Mouse (Mus musculus) limb, embryonic 10.5 days (tissue): ENCODE results near the gene Meox2. TPM values are rescaled to one million over a fixed set of nuclear protein-coding genes. Genes with fewer than 3 reads are reported as not detected.
"Not testable (repeated sequence)": the region's sequence is repeated elsewhere in the genome, so short reads cannot be mapped to it uniquely, and the experiment has no call there.

ENCODE experiments used
- DNase-seq: peaks from one replicate; pipeline ENCODE4 v3.0.0-alpha.2; 2017; ENCODE audit warnings: low spot score
- H3K27ac ChIP-seq: fragments of 300-500 bp; sonication (generic); 2 replicates; pipeline ENCODE4 v1.5.1; 2016; ENCODE audit warnings: mild to moderate bottlenecking
- H3K27me3 ChIP-seq: fragments of 300-500 bp; sonication (generic); 2 replicates; pipeline ENCODE4 v1.6.1; 2016; ENCODE audit warnings: low read depth, mild to moderate bottlenecking; ENCODE audit not compliant: poor library complexity, severe bottlenecking
- H3K36me3 ChIP-seq: fragments of 300-500 bp; sonication (generic); 2 replicates; pipeline ENCODE4 v1.6.1; 2016; ENCODE audit warnings: mild to moderate bottlenecking, moderate library complexity
- H3K4me1 ChIP-seq: fragments of 300-500 bp; sonication (generic); 2 replicates; pipeline ENCODE4 v1.6.1; 2016
- H3K4me3 ChIP-seq: fragments of 300-500 bp; sonication (generic); 2 replicates; pipeline ENCODE4 v1.5.1; 2016; ENCODE audit warnings: mild to moderate bottlenecking, moderate library complexity
- H3K9me3 ChIP-seq: fragments of 300-500 bp; sonication (generic); replicated peaks from 2 replicates; pipeline ENCODE4 v1.6.1; 2016; ENCODE audit warnings: mild to moderate bottlenecking
- WGBS: fragments of 180-500 bp; shearing (Covaris S2); methylation state at CpG from one replicate; pipeline ENCODE4 v1.1.7; 2016; 5-methylcytosine and 5-hydroxymethylcytosine counted together
- polyA plus RNA-seq: library from polyadenylated mRNA; unstranded; fragments of >200 nt; fragmentation: Nextera tagmentation; extraction: Ambion mirVana; gene quantifications from 2 replicates; pipeline ENCODE4 v1.2.1, GENCODE M21; 2016

Meox2 gene
- polyA plus RNA-seq: 24.4 and 43.6 TPM in 2 replicates

- peak; percentile 83 for DNase-seq
- Histone ChIP-seq H3K4me1 (peaks cover 39% of the 10 kb centered on the region), H3K4me3 (peak within 1 kb of the TSS; percentile 78), H3K36me3 (no peaks in the 10 kb centered on the region), H3K27me3 (peaks cover 14% of the 10 kb centered on the region; the same call in 1 of the 2 replicates), H3K27ac (peak within 1 kb of the TSS; percentile 88), H3K9me3 (no peaks in the 10 kb centered on the region)
- WGBS: 0% methylated on average over 12 of the region's 12 CpGs
Measured at GRCm38 (mm10) chr12:37108390-37108738, at the start of gene Meox2. Meox2 (plus strand) TSS chr12:37108540.

DNA sequence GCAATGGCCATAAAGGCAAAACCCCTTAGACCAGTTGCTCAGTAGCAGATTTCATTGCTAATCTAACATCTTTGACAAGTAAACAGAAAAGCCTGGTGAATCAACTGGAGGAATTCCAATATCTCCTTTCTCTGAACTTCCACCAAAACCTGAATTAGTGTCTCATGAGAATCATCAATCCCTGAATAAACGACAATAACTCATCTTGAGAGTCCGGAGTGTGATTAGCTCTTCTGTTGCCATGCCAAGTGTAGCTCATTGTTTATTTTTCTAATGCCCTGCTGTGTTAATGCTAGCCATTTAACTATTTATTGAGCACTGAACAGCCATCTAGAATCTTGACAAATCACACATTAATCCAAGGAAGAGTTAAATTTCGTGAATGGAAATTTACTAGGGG, 35.7 kb upstream of the Meox2 start:
- Histone ChIP-seq H3K4me1 (no peaks in the 10 kb centered on the region), H3K9me3 (no peaks in the 10 kb centered on the region), H3K4me3 (no peak overlapping the region), H3K36me3 (no peaks in the 10 kb centered on the region), H3K27me3 (no peaks in the 10 kb centered on the region), H3K27ac (no peak overlapping the region)
- no peak for DNase-seq
- 64% methylated on average over 3 of the region's 3 CpGs for WGBS

GRCm38 (mm10) chr12:37077308-37077707, 31.0 kb upstream of the Meox2 start:
- Histone ChIP-seq H3K4me1 (no peaks in the 10 kb centered on the region), H3K27me3 (no peaks in the 10 kb centered on the region), H3K27ac (no peak overlapping the region), H3K36me3 (no peaks in the 10 kb centered on the region), H3K9me3 (no peaks in the 10 kb centered on the region), H3K4me3 (no peak overlapping the region)
- DNase-seq: no peak
- 74% methylated on average over 1 of the region's 1 CpGs for whole genome bisulfite sequencing

GRCm38 (mm10) chr12:37080005-37080404, 28.3 kb upstream of the Meox2 start:
- H3K9me3 ChIP-seq, DNase-seq, H3K4me3 ChIP-seq, H3K36me3 ChIP-seq, H3K4me1 ChIP-seq, H3K27ac ChIP-seq, H3K27me3 ChIP-seq: not testable (repeated sequence)
- 56% methylated on average over 5 of the region's 5 CpGs for WGBS

DNA sequence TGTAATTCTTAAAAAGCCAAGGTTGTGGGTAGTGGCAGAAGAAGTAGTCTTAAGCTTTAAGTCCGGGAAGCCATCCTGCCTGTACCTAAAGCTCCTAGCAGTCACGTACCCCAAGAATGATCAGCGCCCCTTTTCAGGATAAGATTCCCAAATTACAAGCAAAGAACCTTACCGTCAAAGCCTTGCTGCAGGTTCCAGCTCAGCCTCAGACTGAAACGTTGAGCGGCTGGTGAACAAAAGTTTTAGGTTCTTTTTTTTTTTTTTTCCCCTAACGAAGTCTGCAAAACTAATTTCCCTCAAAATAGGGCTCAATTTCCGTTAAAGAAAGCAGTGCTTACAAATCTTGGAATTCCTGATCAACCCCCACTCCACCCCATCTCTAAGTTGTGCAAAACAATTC, 1.8 kb upstream of the Meox2 start:
- H3K27me3 ChIP-seq: peaks cover 14% of the 10 kb centered on the region; the same call in 1 of the 2 replicates
- 36% methylated on average over 8 of the region's 8 CpGs for WGBS
- DNase-seq: no peak
- H3K27ac ChIP-seq: no peak overlapping the region; the same call in 1 of the 2 replicates
- peaks cover 36% of the 10 kb centered on the region for H3K4me1 ChIP-seq
- peak overlapping the region; percentile 25; the same call in 1 of the 2 replicates for H3K4me3 ChIP-seq
- no peaks in the 10 kb centered on the region for H3K36me3 ChIP-seq
- H3K9me3 ChIP-seq: no peaks in the 10 kb centered on the region

- peak; percentile 54 for DNase-seq
- peak overlapping the region; percentile 78; the same call in 1 of the 2 replicates for H3K4me3 ChIP-seq
- WGBS: 32% methylated on average over 2 of the region's 2 CpGs
Measured at GRCm38 (mm10) chr12:37107150-37107549, 1.2 kb upstream of the Meox2 start.

DNA sequence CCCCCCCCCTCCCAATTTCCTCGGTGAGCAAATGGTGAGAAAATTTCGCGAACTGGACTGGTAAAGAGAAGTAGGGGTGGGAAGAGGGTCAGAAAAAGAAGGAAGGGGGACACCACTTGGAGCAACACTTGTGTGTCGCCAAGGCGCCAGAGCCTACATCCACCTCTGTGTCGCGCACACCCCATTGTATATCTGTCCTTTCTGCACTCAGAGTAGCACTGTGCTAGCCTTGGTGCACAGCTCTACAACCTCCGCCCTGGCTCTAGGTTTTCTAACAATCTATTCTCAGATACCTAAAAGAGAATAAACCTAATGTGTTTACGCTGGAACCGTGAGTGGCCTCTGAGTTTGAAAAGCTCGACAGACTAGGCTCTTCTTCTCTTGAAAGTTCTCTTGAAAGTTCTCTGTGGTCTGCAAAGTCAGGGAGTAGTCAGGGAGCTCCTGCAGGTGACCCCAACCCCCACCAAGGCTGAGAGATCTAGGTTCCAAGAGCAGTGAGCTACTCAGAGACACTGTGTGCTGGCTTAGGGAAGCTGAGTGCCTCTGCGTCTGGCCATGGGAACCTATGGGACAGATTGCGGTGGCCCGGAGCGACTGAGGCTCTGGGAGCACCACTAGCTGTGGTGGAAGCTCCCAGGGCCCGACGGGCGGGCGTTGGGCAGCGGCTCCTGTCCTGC, 489 bp upstream of the Meox2 start:
- WGBS: 19% methylated on average over 20 of the region's 20 CpGs
- peak; percentile 32 for DNase-seq
- H3K4me1 ChIP-seq: peaks cover 39% of the 10 kb centered on the region
- H3K27me3 ChIP-seq: peaks cover 14% of the 10 kb centered on the region; the same call in 1 of the 2 replicates
- H3K36me3 ChIP-seq: no peaks in the 10 kb centered on the region
- H3K9me3 ChIP-seq: no peaks in the 10 kb centered on the region
- peak overlapping the region; percentile 88 for H3K27ac ChIP-seq
- H3K4me3 ChIP-seq: peak overlapping the region; percentile 78

More at GRCm38 (mm10) chr12:37107150-37107549, 1.2 kb upstream of the Meox2 start:
- Histone ChIP-seq H3K27me3 (peaks cover 14% of the 10 kb centered on the region; the same call in 1 of the 2 replicates), H3K9me3 (no peaks in the 10 kb centered on the region), H3K36me3 (no peaks in the 10 kb centered on the region), H3K4me1 (peaks cover 37% of the 10 kb centered on the region), H3K27ac (peak overlapping the region; percentile 88)

GRCm38 (mm10) chr12:37108819-37109473, 606 bp downstream of the Meox2 start:
- Histone ChIP-seq H3K4me3 (peak overlapping the region; percentile 78), H3K27me3 (peaks cover 14% of the 10 kb centered on the region; the same call in 1 of the 2 replicates), H3K4me1 (peaks cover 39% of the 10 kb centered on the region), H3K9me3 (no peaks in the 10 kb centered on the region), H3K27ac (peak overlapping the region; percentile 88), H3K36me3 (no peaks in the 10 kb centered on the region)
- WGBS: under 1% methylated on average over 29 of the region's 29 CpGs
- peak; percentile 65 for DNase-seq

GRCm38 (mm10) chr12:37109474-37110012, 1.2 kb downstream of the Meox2 start:
- no peak for DNase-seq
- 5% methylated on average over 18 of the region's 18 CpGs for WGBS
- Histone ChIP-seq H3K36me3 (no peaks in the 10 kb centered on the region), H3K27me3 (peaks cover 14% of the 10 kb centered on the region; the same call in 1 of the 2 replicates), H3K4me3 (peak overlapping the region; percentile 78), H3K4me1 (peaks cover 39% of the 10 kb centered on the region), H3K9me3 (no peaks in the 10 kb centered on the region), H3K27ac (peak overlapping the region; percentile 88)

GRCm38 (mm10) chr12:37110977-37111376, 2.6 kb downstream of the Meox2 start:
- Histone ChIP-seq H3K4me1 (peaks cover 36% of the 10 kb centered on the region), H3K4me3 (peak overlapping the region; percentile 78), H3K9me3 (no peaks in the 10 kb centered on the region), H3K27ac (peak overlapping the region; percentile 69; the same call in 1 of the 2 replicates), H3K36me3 (no peaks in the 10 kb centered on the region), H3K27me3 (peaks cover 14% of the 10 kb centered on the region; the same call in 1 of the 2 replicates)
- no peak for DNase-seq
- WGBS: 60% methylated on average over 9 of the region's 9 CpGs

GRCm38 (mm10) chr12:37119246-37119645, 10.9 kb downstream of the Meox2 start:
- DNase-seq: no peak
- no peaks in the 10 kb centered on the region for H3K9me3 ChIP-seq
- H3K4me3 ChIP-seq: no peak overlapping the region
- H3K27me3 ChIP-seq: no peaks in the 10 kb centered on the region
- H3K4me1 ChIP-seq: peaks cover 11% of the 10 kb centered on the region
- no peaks in the 10 kb centered on the region for H3K36me3 ChIP-seq
- WGBS: 66% methylated on average over 5 of the region's 5 CpGs
- H3K27ac ChIP-seq: no peak overlapping the region

- DNase-seq: no peak
- no peak overlapping the region for H3K27ac ChIP-seq
- 64% methylated on average over 2 of the region's 2 CpGs for WGBS
Measured at GRCm38 (mm10) chr12:37123763-37124162, 15.4 kb downstream of the Meox2 start.

More at GRCm38 (mm10) chr12:37123763-37124162, 15.4 kb downstream of the Meox2 start:
- Histone ChIP-seq H3K36me3 (no peaks in the 10 kb centered on the region), H3K9me3 (no peaks in the 10 kb centered on the region), H3K4me1 (peaks cover 17% of the 10 kb centered on the region), H3K27me3 (no peaks in the 10 kb centered on the region), H3K4me3 (no peak overlapping the region)
